Mouse (Mus musculus) B cell, adult 2 months (primary cell): ENCODE data around the gene Sec24c.

Experiments used
- DNase-seq, 2 experiments: peaks; one replicate each; pipeline ENCODE4 v3.0.0; 2022

Gene Sec24c

DNA sequence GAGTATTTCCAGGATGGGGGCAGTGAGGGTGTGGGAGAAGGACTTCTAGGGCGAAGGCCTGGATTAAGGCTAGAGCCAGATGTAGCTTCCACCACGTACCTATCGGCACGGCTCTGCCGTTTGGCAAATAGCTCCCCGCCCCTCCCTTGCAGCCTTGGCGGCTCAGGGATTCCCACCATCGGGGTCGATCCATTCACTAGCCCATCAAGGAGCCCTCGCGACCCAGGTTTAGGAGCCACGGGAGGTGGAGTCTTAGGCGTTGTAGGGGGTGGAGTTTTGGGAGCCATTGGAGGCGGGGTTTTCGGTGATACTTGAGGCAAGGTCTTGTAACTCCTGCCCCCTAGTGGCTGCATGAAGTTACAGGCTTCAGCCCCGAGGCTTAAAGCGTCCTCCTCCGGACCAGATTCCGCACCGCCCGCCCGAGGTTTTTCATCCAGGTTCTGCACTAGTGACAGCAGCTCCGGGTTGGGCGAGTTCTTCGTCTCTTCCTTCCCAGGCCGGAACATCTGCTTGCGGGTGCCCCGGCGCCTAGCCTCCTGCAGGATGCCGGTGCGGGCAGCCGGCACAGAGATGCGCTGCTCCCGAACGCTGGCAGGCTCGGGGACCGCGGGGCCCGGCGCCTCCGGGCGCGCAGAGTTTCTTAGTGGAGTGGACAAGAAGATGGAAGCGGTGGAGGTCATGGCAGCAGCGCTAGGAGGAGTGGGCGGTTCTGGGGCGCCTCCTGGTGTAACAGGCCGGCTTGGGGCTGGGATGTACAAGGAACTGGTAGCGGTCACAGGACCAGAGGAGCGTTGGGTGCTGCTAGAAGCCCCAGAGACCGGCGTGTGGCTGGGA lies 13.1 kb upstream of the Sec24c start:
- DNase-seq, result peak; percentile 91 to 93

DNA sequence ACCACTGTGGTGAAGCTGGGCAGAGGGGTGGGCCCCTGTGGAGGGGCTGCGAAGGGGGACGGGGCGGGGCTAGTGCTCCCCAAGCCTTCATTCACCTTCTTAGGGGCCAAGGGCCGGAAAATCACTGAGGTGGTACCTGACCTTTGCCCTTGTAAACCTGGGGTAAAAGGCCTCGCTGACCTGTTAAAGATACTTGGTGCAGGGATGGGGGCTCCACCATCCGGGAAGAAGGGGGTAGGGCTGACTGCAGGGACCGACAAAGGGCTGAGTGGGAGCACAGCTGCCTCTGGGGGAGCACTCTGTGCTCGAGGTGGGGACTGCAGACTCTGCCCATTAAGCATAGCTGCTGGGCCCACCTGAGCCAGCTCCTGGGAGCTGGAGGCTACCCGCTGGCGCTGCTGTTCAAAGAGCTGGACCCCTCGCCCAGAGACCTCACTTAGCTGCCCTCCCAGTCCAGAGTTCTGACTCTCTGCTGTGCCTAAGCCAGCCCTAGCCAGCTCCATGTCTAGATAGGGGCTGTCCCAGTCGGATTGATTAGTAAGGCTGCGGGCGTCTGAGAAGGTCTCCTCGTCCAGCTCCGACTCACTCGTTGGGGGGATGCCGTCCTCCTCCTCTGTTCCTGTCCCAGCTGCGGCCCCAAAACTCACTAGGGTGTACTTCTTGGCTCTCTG lies 12.3 kb upstream of the Sec24c start:
- DNase-seq, result no peak

DNA sequence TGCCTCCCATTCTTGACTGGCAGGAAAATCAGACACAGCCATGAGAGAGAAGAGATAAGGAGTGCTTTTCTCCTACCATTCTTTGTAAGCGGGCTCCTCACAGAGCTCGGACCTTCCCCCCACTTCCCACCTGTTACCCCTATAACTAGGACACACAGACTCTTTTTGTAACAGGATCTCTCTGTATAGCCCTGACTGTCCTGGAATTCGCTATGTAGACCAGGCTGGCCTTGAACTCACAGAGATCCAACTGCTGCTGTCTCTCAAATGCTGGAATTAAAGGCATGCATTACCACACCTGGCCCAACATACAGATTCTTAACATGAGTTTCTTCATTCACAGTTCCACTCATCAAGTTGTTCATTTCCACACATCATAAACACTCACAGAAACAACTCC lies 11.4 kb upstream of the Sec24c start:
- no peak for DNase-seq

DNA sequence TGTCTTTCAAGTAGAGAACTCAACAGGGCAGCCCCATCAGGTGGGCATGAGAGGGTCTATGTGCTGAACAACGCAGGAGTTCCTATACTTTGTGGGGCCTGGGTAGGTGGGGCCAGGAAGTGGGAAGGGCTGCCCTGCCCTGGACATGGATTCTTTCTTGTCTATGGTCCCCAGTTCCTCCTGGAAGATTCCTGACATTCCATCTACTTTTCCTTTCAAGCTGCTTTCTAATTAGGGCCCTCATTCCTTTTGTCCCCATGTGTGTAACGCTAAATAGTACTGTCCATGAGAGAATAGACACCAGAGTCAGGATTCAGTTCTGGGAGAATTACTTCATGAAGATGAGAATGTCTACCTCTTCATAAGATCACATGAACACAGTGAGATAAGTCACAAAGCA lies 10.5 kb upstream of the Sec24c start:
- no peak for DNase-seq

DNA sequence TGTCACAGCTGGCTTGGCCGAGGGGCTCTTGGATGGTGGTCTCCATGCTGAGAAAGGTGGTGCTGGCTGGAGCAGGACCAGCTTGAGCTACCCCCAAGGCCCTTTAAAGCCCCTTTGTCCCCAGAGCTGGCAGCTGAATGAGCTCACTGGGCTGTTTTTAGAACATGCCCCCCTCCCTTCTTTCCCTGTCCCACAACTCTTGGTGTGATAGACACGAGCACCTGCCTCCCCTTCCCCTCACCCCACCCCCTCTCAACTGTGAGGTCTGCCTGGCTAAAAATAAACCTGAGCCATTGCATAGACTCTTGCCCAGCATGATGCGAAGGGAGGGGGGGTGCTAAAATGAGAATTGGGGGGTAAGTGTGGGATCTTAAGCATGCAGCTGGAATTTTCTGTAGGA lies 9.7 kb upstream of the Sec24c start:
- DNase-seq, result no peak

DNA sequence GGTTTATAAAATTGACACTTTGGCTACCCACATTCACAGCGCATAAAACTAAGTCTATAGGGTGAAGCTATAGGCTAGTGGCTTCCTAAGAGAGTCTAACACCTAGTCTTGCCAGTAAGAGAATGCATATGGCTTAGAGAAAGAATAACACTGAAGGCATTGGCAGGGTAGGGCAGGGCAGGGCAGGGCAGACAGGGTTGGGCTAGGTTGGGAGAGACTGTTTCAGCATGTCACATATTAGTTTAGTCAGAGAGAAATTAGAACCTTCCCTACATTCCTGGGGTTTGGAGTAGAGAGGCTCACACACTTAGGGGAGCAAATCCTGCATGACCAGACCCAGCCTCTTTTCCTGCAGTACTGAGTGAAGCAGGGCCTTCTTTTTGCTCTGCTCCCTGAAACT lies 6.6 kb upstream of the Sec24c start:
- no peak for DNase-seq

DNA sequence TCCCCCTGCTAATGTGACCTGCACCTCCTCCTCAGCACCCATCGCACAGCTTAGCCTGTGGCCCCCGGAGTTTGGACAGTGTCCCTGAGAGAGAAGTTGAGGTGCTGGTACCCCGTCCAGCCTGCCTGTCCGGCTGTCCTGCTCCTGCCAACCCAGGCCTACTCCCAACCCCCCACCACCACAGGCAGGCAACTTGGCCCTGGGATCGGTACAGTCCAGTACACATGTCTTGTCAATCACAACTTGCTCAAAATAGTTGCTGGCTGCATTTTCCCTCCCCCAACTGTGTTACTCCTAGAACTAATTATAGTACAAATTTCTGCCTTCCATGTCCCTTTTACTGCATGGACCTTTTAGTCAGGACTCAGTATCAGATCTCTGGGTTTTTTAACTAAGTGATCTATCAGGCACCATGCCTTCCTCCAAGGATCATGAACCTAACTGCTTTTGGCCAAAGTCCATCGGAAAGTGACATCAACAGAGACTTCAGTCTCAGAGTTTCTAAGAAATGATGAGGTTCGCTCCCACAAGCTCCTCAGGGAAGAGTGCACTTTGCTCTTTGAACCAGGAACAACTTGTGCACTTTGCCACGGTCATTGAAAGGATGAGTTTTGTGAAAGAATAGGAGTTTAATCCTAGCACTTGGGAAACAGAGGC lies 5.8 kb upstream of the Sec24c start, which contains the start of gene Synpo2l:
TSS of gene Synpo2l (minus strand) at position 201 of the 657 bp plus-strand sequence.
- no peak for DNase-seq

DNA sequence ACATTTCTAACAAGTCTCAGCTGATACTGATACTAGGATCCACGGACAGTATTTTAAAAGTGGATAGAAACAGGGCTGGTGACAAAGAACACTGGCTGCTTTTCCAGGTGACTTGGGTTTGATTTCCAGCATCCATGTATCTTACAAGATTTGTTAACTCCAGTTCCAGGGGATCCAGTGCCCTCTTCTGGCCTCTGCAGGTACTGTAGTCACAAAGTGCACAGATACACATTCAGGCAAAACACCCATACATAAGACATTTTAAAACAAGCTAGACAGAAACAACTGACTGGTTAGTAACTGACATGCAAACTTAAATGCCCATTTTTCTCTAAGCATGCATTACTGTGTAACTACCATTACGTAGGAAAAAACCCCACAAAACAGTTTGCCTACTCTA lies 1.1 kb upstream of the Sec24c start:
- peak; percentile 68 to 75 for DNase-seq

DNA sequence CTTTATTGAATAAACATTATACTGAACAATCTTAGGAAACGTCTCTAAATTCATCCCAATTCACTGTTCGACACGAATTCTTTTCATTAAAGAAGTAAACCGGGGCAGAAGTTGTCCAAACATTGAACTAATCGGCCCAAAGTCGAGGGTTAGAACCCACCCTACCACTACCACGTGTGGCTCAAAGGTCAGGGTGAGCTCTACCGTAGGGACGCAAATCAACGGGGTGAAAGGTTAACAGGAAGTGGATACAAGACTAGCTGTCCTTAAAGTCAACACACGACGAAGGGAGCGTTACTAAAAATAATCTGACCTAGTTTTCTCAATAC lies 409 bp upstream of the Sec24c start:
- peak in 1 of 2 experiments; percentile 45 for DNase-seq

DNA sequence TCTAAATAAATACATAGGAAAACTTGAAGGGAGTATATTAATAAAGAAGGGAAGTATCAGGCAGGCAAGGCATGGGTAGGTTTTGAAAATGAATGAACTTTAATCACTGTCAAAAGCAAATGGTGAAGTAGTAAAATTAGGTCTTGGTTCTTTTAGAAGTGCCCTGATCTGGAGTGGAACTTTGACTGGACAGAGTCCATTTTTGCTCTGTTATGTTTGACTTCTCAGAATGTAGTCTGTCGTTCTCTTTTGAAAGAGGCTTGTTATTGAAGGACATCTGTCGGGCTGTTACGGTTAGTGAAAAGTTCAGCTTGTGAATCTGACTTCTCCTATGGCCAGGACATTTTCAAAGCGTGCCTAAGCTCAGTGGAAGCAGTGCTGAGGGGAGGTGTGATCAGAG lies 3.8 kb downstream of the Sec24c start:
- DNase-seq, result no peak

DNA sequence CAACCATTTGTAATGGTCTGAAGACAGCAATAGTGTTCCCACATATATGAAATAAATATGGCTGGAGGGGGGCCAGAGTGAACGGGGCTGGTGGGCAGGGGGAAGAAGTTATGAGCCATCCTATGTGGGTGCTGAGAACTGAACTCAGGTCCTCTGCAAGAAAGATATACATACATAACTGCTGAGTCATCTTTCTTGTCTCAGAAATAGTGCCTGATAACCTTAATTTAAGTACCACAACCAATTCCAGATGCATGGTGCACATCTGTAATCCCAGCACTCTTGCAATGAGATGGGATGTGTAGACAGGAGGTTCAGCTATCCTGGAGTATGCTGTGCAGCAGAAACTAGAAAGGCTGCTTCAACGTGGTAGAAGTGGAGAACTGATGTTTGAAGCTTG lies 7.6 kb downstream of the Sec24c start:
- DNase-seq, result no peak

DNA sequence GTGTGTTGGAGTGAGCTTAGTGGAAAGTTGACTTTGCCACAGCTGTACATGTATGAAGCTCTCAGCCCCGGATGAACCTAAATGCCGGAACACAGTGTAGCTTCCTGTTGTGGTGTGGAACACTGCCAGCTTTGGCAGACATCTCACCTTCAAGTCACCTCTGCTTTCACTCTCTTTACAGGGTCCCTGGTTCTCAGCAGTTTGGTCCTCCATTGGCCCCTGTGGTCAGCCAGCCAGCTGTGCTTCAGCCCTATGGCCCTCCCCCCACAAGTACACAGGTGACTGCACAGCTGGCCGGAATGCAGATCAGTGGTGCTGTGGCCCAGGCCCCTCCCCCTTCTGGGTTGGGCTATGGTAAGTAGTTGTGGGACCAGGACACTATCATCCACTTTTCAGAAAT lies 8.4 kb downstream of the Sec24c start:
- DNase-seq, result peak; percentile 64 to 65

DNA sequence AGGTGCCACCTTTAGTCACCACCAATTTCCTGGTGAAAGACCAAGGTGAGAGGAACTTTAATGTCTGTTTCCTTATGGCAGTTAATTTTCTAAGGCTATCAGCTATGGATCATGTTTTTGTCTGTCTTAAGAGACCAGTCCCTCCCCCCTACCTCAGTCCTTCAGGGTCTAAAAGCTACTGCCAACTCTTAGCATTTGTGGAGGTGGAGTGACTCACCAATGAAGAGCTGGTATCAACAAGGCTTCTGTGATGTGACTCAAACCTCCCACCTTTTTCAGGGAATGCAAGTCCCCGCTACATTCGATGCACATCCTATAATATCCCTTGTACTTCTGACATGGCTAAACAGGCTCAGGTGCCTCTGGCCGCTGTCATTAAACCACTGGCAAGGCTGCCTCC lies 12.5 kb downstream of the Sec24c start:
- no peak for DNase-seq

DNA sequence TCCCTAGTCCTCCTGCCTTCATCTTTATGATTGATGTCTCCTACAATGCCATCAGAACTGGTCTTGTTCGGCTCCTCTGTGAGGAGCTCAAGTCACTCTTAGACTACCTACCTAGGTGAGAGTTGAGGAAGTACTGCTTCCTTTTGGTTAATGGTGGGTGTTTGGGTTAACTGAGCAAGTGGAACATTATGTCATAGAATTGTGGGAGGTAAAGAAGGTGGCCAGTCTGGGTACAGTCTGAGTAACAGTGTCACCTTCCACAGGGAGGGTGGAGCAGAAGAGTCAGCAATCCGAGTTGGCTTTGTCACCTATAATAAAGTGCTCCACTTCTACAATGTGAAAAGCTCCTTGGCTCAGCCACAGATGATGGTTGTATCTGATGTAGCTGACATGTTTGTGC lies 14.9 kb downstream of the Sec24c start:
- DNase-seq, result peak; percentile 29 to 35

DNA sequence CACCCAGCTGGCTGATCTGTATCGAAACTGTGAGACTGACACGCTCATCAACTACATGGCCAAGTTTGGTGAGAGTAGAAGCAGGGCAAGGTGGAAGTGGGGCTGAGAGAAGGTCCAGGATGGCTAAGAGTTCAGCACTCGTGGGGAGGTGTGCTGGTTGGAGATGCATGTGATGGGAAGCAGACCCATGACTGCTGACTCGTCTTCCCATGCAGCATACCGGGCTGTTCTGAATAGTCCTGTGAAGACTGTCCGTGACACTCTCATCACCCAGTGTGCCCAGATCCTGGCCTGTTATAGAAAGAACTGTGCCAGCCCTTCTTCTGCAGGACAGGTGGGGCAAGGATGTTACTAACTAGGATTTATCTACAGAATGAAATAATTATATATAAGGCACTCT lies 17.7 kb downstream of the Sec24c start:
- DNase-seq, result no peak

DNA sequence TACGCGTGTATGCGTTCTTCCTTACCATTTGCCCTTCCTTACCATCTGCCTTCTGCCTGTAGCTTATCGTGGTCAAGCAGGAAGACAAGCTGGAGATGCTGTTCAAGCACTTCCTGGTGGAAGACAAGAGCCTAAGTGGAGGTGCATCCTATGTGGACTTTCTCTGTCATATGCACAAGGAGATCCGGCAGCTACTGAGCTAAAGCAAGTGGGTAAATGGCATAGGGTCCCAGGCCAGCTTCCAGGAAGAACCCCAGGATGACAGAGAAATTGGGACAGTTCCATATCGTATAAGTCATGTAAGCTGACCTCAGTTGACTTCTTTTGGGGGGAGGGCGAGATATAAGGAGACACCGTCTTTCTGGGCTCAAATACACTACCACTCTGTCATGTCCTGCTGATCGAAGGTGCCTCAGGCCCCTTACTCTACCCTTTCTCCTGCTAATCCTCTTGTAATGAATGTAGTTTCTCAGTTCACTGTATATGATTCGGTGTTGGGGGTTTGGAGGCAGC lies 19.5 kb downstream of the Sec24c start:
- DNase-seq, result no peak

DNA sequence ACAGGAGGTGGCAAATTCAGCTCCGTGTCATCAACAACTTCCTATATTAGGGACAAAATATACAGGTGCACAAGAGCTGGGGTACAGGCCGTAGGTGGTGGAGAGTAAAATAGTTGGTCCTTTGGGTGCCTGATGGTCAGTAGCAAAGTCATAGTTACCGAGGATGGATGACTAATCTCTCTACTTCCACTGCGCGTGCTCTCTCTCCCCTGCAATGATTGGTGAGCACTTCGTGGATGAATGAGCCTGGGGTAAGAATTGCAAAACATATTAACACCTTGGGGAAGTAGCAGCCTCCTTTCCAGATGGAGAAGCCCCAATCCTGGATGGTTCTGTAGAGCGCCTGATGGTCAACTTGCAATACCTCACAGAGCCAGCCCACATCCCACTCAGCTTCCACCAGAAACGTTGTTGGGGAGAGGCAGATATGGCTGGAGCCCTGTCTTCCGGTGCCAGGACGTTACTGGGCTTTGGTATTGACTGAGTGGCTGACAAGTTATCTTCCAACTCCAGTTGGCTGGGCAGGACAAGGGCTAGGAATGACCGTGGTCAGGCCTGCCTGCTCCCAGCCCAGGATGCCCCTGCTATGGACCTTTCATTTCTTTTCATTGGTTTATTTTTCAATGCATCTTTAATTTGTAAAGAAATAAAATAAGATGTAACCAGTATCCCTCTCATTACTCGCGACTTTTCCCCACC lies 20.2 kb downstream of the Sec24c start:
- DNase-seq, result peak in 1 of 2 experiments; percentile 23

DNA sequence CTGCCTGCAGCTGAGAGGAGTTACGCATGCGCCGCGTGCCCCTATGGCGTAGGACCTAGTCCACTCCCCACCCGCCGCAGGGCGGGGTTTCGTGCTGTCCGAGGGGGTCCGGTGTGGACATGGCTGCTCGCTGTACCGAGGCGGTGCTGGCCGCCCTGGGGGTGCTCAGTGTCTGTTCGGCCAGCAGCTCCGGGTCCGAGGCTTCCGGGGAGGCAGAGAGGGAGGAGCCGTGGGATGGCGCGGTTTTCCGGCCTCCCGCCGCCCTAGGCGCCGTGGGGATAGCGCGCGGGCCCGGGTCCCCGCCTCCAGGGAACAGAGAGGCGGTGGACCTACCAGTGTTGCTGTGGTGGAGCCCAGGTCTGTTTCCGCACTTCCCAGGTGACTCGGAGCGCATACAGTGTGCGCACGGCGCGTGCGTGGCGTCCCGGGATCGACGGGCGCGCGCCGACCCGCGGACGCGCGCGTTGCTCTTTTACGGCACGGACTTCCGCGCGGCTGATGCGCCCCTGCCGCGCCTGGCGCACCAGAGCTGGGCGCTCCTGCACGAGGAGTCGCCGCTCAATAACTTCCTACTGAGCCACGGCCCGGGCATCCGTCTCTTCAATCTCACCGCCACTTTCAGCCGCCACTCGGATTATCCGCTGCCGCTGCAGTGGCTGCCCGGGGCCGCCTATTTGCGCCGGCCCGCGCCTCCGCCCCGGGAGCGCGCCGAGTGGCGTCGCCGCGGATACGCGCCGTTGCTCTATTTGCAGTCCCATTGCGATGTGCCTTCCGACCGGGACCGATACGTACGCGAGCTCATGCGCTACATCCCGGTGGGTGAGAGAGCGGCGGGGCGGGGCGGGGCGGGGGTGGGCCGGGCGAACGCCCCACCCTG lies 21.0 kb downstream of the Sec24c start, which contains the start of gene Fut11:
TSS of gene Fut11 (plus strand) at position 85 of the 877 bp plus-strand sequence.
- peak; percentile 80 to 83 for DNase-seq

DNA sequence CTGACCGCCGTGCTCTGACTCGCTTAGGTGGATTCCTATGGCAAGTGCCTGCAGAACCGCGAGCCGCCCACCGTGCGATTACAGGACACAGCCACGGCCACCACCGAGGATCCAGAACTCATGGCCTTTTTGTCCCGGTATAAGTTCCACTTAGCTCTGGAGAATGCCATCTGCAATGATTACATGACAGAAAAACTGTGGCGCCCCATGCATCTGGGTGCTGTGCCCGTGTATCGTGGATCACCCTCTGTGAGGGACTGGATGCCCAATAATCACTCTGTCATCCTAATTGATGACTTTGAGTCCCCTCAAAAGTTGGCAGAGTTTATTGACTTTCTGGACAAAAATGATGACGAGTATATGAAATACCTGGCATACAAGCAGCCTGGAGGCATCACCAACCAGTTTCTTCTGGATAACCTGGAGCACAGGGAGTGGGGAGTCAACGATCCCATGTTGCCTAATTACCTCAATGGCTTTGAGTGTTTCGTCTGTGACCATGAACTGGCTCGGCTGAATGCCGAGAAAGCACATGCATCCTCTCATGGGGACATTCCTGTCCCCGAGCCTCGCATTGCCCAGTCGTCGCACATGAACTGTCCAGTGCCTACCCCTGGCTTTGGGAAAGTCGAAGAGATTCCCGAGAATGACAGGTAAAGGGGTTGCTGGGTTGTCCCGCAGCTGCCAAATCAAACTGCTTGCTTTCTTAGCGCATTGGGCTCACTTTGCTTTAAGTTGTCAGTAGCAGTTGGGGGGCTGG lies 21.8 kb downstream of the Sec24c start:
- DNase-seq, result peak in 1 of 2 experiments; percentile 17

DNA sequence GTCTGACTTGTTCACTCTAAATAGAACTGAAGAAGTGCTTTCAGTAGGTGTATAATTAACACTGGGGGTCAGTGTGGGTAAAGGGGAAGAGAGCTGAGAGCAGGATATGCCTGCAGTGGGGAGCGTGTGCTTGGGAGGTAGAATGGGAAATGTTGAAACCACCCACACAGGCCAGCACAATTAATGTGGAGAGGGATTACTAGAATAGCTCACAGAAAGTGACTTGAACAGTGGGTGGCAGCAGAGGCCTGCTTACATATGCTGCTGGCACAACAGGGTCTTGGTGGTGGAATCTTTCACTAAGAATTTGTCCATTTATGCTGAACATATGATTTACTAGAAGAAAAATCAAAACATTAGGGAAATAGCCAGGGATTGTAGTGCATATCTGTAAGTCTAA lies 22.9 kb downstream of the Sec24c start:
- DNase-seq, result peak; percentile 48 to 51

DNA sequence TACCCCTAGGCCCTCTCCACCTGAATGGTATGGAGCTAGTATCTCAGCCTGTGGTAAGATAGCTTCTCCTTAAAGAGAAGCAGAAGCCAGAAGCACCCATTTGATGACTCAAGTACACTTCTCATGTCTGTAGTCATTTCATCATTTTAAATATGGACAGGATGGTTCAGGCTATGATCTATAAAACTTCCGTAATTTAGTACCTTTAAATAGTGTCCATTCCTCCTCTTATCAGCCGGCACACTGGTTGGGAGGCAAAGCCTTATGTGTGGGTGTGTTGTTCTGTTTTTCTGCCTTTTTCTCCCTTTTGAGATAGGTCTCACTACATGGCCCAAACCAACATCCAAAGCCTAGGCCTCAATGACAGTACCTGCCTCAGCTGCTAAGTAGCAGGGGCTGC lies 24.4 kb downstream of the Sec24c start:
- DNase-seq, result no peak
